Mouse (Mus musculus) hematopoietic stem cell, adult 5-6 weeks (primary cell): ENCODE measurements around the gene Rab11fip4. TPM values are rescaled to one million over a fixed set of nuclear protein-coding genes. Genes with fewer than 3 reads are reported as not detected.

ENCODE experiments used
- ATAC-seq, 2 experiments: fragments of 125-278 bp in 1 of 2; replicated peaks in 1 of 2; 2 replicates each; pipeline ENCODE4 v1.8.0; 2016 to 2017; ENCODE audit warnings: inconsistent platforms in 2 of 2, mild to moderate bottlenecking in 2 of 2, moderate number of reproducible peaks in 2 of 2, low read depth in 1 of 2, moderate TSS enrichment in 1 of 2; ENCODE audit not compliant: low FRiP score in 2 of 2, poor library complexity in 2 of 2, severe bottlenecking in 2 of 2, insufficient read depth in 1 of 2, low TSS enrichment in 1 of 2
- total RNA-seq: library from RNA; stranded (forward); fragments of 172-1452, 232-1000 nt; gene quantifications from 2 replicates; pipeline ENCODE4 v1.2.3, GENCODE M21; 2017

The Rab11fip4 gene
- total RNA-seq, 1 experiment from 2014 or later: 3.5 TPM

- no peak for ATAC-seq
These were observed 52.7 kb downstream of the Rab11fip4 start for GRCm38 (mm10) chr11:79643730-79644129.

- ATAC-seq: no peak
These were observed 53.7 kb downstream of the Rab11fip4 start for GRCm38 (mm10) chr11:79644717-79645191.

GRCm38 (mm10) chr11:79646026-79646425 is 55.0 kb downstream of the Rab11fip4 start:
- no peak for ATAC-seq

GRCm38 (mm10) chr11:79646467-79647070 is 55.6 kb downstream of the Rab11fip4 start:
- no peak for ATAC-seq

GRCm38 (mm10) chr11:79647071-79647501 is 56.1 kb downstream of the Rab11fip4 start:
- no peak for ATAC-seq

- ATAC-seq: peak; percentile 9 to 16; a peak in 1 of 4 replicates
These were observed 59.4 kb downstream of the Rab11fip4 start for GRCm38 (mm10) chr11:79650359-79650835.

GRCm38 (mm10) chr11:79652257-79652656 is 61.2 kb downstream of the Rab11fip4 start:
- ATAC-seq: peak; percentile 55 to 75; a peak in 2 of 4 replicates

- ATAC-seq: peak in 1 of 2 experiments; percentile 32; a peak in 1 of 4 replicates
These were observed 62.0 kb downstream of the Rab11fip4 start for GRCm38 (mm10) chr11:79652921-79653575.

- no peak for ATAC-seq
These were observed 63.4 kb downstream of the Rab11fip4 start for GRCm38 (mm10) chr11:79654407-79654831.

GRCm38 (mm10) chr11:79655592-79655991 is 64.6 kb downstream of the Rab11fip4 start:
- no peak for ATAC-seq

GRCm38 (mm10) chr11:79656491-79656890 is 65.5 kb downstream of the Rab11fip4 start:
- no peak for ATAC-seq

- ATAC-seq: no peak
These were observed 66.0 kb downstream of the Rab11fip4 start for GRCm38 (mm10) chr11:79657053-79657452.

- ATAC-seq: peak; percentile 61 to 68; a peak in 2 of 4 replicates
These were observed 67.3 kb downstream of the Rab11fip4 start for GRCm38 (mm10) chr11:79658205-79658825.

GRCm38 (mm10) chr11:79660361-79661205 is 69.6 kb downstream of the Rab11fip4 start:
- ATAC-seq: peak; percentile 44 to 53; a peak in 3 of 4 replicates

- no peak for ATAC-seq
These were observed 71.0 kb downstream of the Rab11fip4 start for GRCm38 (mm10) chr11:79661877-79662545.

GRCm38 (mm10) chr11:79663158-79663557 is 72.1 kb downstream of the Rab11fip4 start:
- ATAC-seq: no peak

- no peak for ATAC-seq
These were observed 72.6 kb downstream of the Rab11fip4 start for GRCm38 (mm10) chr11:79663570-79663969.
